Mouse (Mus musculus): ENCODE measurements around the gene Dnajb3.
"Not testable (repeated sequence)": the region's sequence is repeated elsewhere in the genome, so short reads cannot be mapped to it uniquely, and the experiment has no call there.

The Dnajb3 gene

GRCm38 (mm10) chr1:88215466-88216380, 10.1 kb upstream of the Dnajb3 start:
- no peak for DNase-seq (ENCODE audit: low read depth, low spot score)

GRCm38 (mm10) chr1:88214462-88214952, 8.9 kb upstream of the Dnajb3 start:
- DNase-seq (ENCODE audit: low read depth, low spot score), result no peak

GRCm38 (mm10) chr1:88213766-88214461, 8.3 kb upstream of the Dnajb3 start:
- no peak for DNase-seq (ENCODE audit: low read depth, low spot score)

GRCm38 (mm10) chr1:88213061-88213460, 7.5 kb upstream of the Dnajb3 start:
- DNase-seq (ENCODE audit: low read depth, low spot score), result no peak

GRCm38 (mm10) chr1:88212341-88213045, 6.9 kb upstream of the Dnajb3 start:
- DNase-seq (ENCODE audit: low read depth, low spot score), result no peak

- DNase-seq (ENCODE audit: low read depth, low spot score), result no peak
Measured at GRCm38 (mm10) chr1:88211812-88212211, 6.2 kb upstream of the Dnajb3 start, which contains the start of gene Ugt1a1. Ugt1a1 (plus strand) TSS chr1:88211959.

- no peak for DNase-seq (ENCODE audit: low read depth, low spot score)
Measured at GRCm38 (mm10) chr1:88206843-88207479, 1.4 kb upstream of the Dnajb3 start.

GRCm38 (mm10) chr1:88200456-88200855, 5.1 kb downstream of the Dnajb3 start, which contains the start of gene Ugt1a2:
Ugt1a2 (plus strand) TSS chr1:88200601.
- DNase-seq (ENCODE audit: low read depth, low spot score), result no peak

GRCm38 (mm10) chr1:88199996-88200395, 5.6 kb downstream of the Dnajb3 start:
- DNase-seq (ENCODE audit: low read depth, low spot score), result no peak

GRCm38 (mm10) chr1:88197443-88197842, 8.1 kb downstream of the Dnajb3 start:
- no peak for DNase-seq (ENCODE audit: low read depth, low spot score)

- no peak for DNase-seq (ENCODE audit: low read depth, low spot score)
Measured at GRCm38 (mm10) chr1:88195687-88196086, 9.9 kb downstream of the Dnajb3 start.

GRCm38 (mm10) chr1:88192136-88192535, 13.4 kb downstream of the Dnajb3 start:
- no peak for DNase-seq (ENCODE audit: low read depth, low spot score)

- no peak for DNase-seq (ENCODE audit: low read depth, low spot score)
Measured at GRCm38 (mm10) chr1:88186325-88186935, 19.2 kb downstream of the Dnajb3 start.

- no peak for DNase-seq (ENCODE audit: low read depth, low spot score)
Measured at GRCm38 (mm10) chr1:88179657-88180056, 25.9 kb downstream of the Dnajb3 start.

GRCm38 (mm10) chr1:88172190-88172589, 33.4 kb downstream of the Dnajb3 start:
- DNase-seq (ENCODE audit: low read depth, low spot score), result not testable (repeated sequence)

GRCm38 (mm10) chr1:88165711-88166110, 39.9 kb downstream of the Dnajb3 start, which contains the start of gene Ugt1a5:
Ugt1a5 (plus strand) TSS chr1:88166012.
- no peak for DNase-seq (ENCODE audit: low read depth, low spot score)

GRCm38 (mm10) chr1:88158430-88158829, 47.2 kb downstream of the Dnajb3 start:
- no peak for DNase-seq (ENCODE audit: low read depth, low spot score)

All from telencephalon, adult 2 months (tissue).